Mouse (Mus musculus): ENCODE results near the gene A030014E15Rik. TPM values are rescaled to one million over a fixed set of nuclear protein-coding genes. Genes with fewer than 3 reads are reported as not detected.
"Not testable (repeated sequence)": the region's sequence is repeated elsewhere in the genome, so short reads cannot be mapped to it uniquely, and the experiment has no call there.

The A030014E15Rik gene
- not detected for polyA plus RNA-seq (2017; shearing (Covaris generic))

GRCm38 (mm10) chr1:82924650-82925049 is at the start of gene A030014E15Rik:
A030014E15Rik (plus strand) TSS chr1:82924917.
- no peak for ATAC-seq

DNA sequence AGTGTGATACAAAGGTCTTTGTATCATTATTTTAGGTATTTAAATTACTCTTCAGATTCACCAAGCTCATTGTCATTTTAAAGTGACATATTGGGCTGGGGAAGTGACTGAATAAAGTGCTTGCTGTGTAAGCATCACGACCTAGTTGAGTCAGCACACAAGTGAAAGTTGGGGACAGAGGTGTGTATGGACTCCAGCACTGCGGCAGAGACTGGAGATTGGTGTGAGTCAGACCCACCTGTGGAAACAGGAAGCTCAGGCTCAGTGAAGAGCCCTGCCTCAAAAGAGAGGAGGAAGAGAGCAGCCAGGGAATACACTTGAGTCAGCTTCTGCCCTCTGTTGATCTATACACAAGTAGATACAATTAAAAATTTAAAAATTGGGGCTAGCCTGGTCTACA is 45.5 kb upstream of the A030014E15Rik start:
- ATAC-seq, result peak; percentile 74

GRCm38 (mm10) chr1:82880196-82880595 is 44.5 kb upstream of the A030014E15Rik start:
- ATAC-seq, result no peak

- no peak for ATAC-seq
These were observed 31.4 kb upstream of the A030014E15Rik start for GRCm38 (mm10) chr1:82893269-82893668.

GRCm38 (mm10) chr1:82900567-82900966 is 24.1 kb upstream of the A030014E15Rik start:
- peak; percentile 77 for ATAC-seq

GRCm38 (mm10) chr1:82901201-82901600 is 23.5 kb upstream of the A030014E15Rik start:
- ATAC-seq, result no peak

DNA sequence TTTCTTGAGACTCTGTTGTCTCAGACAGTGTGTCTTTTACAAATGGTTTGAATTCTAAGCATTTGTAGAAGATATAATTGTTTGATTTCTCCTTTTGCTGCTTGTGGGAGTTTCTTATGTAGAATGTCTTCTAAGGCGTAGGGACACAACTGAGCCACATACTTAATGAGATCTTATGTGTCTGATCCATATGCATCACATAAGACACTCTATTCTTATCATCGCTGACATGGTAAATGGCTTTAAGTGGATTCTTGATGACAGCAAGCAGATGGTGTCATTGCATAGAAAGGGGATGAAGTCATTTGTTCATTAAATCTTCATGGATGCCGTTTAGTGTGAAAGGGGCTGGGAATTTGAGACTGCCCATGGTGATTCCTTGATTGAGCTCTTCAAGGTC is 18.8 kb upstream of the A030014E15Rik start:
- no peak for ATAC-seq

GRCm38 (mm10) chr1:82913025-82913424 is 11.7 kb upstream of the A030014E15Rik start, which contains the start of gene A030005L19Rik:
A030005L19Rik (plus strand) TSS chr1:82913325.
- ATAC-seq, result no peak

- not testable (repeated sequence) for ATAC-seq
These were observed 11.3 kb upstream of the A030014E15Rik start for GRCm38 (mm10) chr1:82913434-82913833.

DNA sequence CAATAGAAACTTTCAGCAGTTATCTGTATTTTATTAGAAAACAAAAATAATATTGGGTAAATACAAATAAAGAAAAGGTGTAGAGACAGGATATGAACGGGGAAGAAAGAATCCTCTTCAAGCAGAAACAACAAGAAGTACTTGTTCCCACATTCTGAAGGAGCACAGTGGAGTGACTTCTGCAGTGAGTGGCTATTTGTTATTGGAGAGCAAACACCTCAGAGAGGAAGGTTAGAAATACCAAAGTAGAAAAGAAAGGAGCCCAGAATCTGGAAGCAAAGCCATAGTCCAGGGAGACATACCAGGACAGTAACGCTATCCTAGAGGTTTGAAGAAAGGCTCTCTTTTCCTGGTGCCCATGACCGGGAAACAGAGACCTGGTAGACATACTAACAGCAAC is 5.8 kb downstream of the A030014E15Rik start:
- not testable (repeated sequence) for ATAC-seq

DNA sequence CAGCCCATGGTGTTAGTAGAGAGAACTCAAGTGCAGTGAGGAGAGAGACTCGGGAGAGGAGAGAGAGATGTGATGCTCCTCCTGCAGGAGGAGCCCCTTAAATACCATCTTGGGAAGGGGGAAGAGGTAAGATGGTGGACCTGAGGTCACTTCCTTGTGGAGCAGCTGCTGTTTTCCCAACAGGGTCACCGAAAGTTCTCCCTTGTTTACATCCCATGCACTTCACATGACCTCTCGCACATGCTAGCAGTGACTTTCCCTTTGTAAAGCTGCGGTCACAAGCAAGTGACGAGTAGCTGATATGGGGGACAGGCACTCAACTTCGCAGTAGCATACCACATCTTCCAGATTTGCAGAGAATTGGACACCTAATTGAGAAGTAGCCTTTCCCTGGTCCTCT is 6.6 kb downstream of the A030014E15Rik start, which contains the start of gene Gm6217:
Gm6217 (minus strand) TSS at position 74 of the 400 bp plus-strand sequence.
- ATAC-seq, result not testable (repeated sequence)

DNA sequence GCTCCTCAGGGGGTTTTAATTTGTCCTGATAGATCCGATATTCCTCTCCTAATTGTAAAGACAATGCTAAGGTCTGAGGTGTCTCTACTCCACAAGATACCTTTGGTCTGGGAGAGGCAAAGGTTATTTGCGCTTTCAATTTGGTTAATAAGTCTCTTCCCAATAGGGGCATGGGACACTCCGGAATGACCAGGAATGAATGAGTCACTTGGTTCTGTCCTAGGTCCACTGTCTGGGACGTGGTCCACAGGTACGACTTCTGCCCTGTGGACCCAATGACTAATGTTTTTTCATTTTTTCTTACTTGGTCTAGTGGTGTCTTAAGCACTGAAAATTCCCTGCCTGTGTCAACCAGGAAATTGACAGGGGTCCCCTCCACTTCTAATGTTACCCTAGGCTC is 13.9 kb downstream of the A030014E15Rik start:
- ATAC-seq, result no peak

GRCm38 (mm10) chr1:82942505-82942904 is 17.8 kb downstream of the A030014E15Rik start:
- ATAC-seq, result not testable (repeated sequence)

GRCm38 (mm10) chr1:82943295-82943694 is 18.6 kb downstream of the A030014E15Rik start, which contains the start of gene A030003K21Rik:
A030003K21Rik (minus strand) TSS chr1:82943388.
- not testable (repeated sequence) for ATAC-seq

DNA sequence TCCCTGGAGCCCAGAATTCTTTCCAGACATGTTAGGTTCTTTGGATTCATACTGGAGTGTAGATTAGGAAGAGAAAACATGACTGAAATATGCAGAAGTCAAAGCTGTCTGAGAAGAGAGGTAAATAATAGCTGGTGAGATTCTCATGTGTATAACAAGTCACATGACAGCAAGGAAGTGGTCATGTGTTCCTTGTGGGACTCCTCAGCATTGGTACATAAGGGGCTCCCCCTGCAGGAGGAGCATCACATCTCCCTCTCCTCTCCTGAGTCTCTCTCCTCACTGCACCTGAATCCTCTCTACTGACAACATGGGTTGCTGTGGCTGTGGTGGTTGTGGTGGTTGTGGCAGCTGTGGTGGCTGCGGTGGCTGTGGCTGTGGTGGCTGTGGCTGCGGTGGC is 21.3 kb downstream of the A030014E15Rik start:
- ATAC-seq, result peak; percentile 50

- no peak for ATAC-seq
These were observed 23.9 kb downstream of the A030014E15Rik start for GRCm38 (mm10) chr1:82948601-82949000.

DNA sequence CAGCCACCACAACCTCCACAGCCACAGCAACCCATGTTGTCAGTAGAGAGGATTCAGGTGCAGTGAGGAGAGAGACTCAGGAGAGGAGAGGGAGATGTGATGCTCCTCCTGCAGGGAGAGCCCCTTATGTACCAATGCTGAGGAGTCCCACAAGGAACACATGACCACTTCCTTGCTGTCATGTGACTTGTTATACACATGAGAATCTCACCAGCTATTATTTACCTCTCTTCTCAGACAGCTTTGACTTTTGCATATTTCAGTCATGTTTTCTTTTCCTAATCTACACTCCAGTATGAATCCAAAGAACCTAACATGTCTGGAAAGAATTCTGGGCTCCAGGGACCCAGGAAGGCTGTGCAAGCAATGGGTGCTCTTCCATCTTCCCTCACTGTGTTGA is 31.2 kb downstream of the A030014E15Rik start, which contains the start of gene Gm7544:
Gm7544 (minus strand) TSS at position 101 of the 400 bp plus-strand sequence.
- ATAC-seq, result not testable (repeated sequence)

DNA sequence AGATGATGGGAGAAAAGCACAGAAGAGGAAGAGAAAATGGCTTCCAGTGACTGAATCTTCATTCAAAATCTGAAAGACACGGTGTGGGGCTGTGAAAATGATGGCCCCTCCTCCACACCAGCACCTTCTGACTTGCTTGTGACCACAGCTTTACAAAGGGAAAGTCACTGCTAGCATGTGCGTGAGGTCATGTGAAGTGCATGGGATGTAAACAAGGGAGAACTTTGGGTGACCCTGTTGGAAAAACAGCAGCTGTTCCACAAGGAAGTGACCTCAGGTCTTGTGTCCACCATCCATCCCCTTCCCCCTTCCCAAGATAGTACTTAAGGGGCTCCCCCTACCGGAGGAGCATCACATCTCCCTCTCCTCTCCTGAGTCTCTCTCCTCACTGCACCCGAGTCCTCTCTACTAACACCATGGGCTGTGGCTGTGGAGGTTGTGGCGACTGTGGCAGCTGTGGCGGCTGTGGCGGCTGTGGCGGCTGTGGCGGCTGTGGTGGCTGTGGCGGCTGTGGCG is 35.2 kb downstream of the A030014E15Rik start, which contains the start of gene Gm47955:
Gm47955 (plus strand) TSS at position 417 of the 516 bp plus-strand sequence.
- ATAC-seq, result no peak

DNA sequence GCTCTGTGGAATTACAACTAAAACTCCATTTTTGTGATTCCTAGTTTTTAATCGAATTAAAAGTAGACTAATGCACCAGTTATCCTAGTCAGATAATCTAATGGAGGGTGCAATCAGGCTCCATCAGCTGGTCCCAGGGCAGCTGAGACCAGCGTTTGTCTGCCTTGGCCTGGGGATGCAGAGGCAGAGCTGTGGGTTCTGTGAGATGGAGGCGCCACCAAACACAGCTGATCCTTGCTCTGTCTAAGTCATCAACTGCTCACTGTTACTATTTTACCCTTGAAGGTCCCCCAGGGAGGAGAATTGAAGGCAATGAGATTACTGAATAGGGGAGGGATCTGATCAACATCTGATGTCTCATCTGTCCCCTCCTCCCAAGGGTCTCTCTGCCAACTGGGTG is 41.7 kb downstream of the A030014E15Rik start:
- ATAC-seq, result no peak

DNA sequence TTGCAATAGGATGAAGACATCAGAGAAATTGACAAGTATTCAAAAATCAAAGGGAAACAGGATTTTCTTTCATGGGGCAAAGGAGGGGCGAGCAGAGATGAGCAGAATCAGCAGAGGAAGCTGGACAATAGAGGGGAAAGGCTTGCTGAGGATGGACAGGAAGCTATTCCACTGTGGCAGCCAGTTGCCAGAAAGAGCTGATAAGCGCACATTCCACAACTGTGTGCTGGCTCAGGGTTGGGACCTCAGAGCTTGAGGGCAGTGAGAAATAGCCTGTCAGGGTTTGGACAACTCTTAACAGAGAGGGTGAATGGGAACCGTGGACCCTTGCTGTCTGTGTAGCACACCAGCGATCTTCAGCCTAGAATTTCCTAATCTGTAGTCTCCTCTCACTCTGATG is 47.3 kb downstream of the A030014E15Rik start:
- no peak for ATAC-seq

DNA sequence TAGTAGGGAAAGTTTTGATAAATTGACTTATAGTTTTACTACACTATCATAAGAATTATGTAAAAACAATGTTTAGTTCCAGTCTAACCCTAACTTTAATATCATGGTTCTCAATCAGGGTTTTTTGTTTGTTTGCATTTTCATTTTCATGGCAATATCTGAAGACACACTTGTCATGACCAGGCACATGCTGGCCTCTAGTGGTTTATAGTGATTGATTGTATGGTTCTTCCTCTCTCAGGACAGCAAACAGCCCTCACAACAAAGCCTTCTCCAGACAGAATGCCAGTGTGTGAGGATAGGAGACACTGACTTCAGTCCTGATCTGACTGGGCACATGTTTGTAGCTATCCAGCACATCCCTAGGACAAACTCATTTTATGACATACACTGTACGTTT is 48.5 kb downstream of the A030014E15Rik start:
- no peak for ATAC-seq

- ATAC-seq, result peak; percentile 90
These were observed 49.2 kb downstream of the A030014E15Rik start for GRCm38 (mm10) chr1:82973901-82974300.

DNA sequence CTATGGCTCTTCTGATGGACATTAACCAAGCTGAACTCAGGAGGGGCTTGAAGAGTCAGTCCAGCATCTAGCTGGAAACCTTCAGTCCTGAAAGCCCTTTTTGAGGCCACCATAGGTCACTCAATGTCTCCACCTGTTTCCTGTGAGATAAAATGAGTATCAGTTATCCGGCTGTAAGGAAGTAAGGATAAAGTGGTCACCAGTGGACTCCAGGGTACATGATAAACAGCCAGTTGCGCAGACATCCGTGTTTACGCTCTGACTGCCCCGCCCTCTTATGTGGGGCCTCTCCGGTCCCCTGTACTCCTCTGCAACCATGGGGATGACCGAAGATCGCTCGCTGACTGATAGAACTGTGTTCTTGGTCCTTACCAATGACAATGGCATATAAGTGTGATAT is 49.6 kb downstream of the A030014E15Rik start:
- no peak for ATAC-seq
